Mouse (Mus musculus) common myeloid progenitor, adult 5-6 weeks (primary cell): ENCODE results near the gene Olfr1377. TPM values are rescaled to one million over a fixed set of nuclear protein-coding genes. Genes with fewer than 3 reads are reported as not detected.
A peak's percentile ranks its signal among the peaks of the same experiment; 100 is the strongest.
"Not testable (repeated sequence)": the region's sequence is repeated elsewhere in the genome, so short reads cannot be mapped to it uniquely, and the experiment has no call there.

Experiments
- ATAC-seq: replicated peaks from 2 replicates; pipeline ENCODE4 v1.8.0; 2016; ENCODE audit warnings: low read depth, mild to moderate bottlenecking, moderate TSS enrichment, inconsistent platforms; ENCODE audit not compliant: poor library complexity, severe bottlenecking
- total RNA-seq: library from RNA; stranded (forward); fragments of 200-1000, 187-1606 nt; gene quantifications from 2 replicates; pipeline ENCODE4 v1.2.3, GENCODE M21; 2017

The Olfr1377 gene
- total RNA-seq: not detected in 2 replicates

- ATAC-seq: no peak
These were observed at the start of gene Olfr1377 for GRCm38 (mm10) chr11:50981667-50982066. Gene Olfr1377 (plus strand): TSS chr11:50981967.

GRCm38 (mm10) chr11:50932040-50932439 is 49.7 kb upstream of the Olfr1377 start:
- no peak for ATAC-seq

- ATAC-seq: no peak
These were observed 43.3 kb upstream of the Olfr1377 start for GRCm38 (mm10) chr11:50938435-50938834.

GRCm38 (mm10) chr11:50939621-50940366 is 42.0 kb upstream of the Olfr1377 start:
- peak; percentile 88 for ATAC-seq

GRCm38 (mm10) chr11:50942386-50942785 is 39.4 kb upstream of the Olfr1377 start:
- ATAC-seq: no peak

GRCm38 (mm10) chr11:50943506-50943905 is 38.3 kb upstream of the Olfr1377 start, which contains the start of gene 4933414I15Rik:
Gene 4933414I15Rik (minus strand): TSS chr11:50943765.
- ATAC-seq: no peak

GRCm38 (mm10) chr11:50952290-50952689 is 29.5 kb upstream of the Olfr1377 start:
- ATAC-seq: no peak

- ATAC-seq: no peak
These were observed 28.1 kb upstream of the Olfr1377 start, which contains the start of gene Prop1 for GRCm38 (mm10) chr11:50953665-50954064. Gene Prop1 (minus strand): TSS chr11:50953765.

GRCm38 (mm10) chr11:50964886-50965285 is 16.9 kb upstream of the Olfr1377 start:
- 0 out of 2 replicates have a peak, but pooled peaks have one; percentile 18 for ATAC-seq

- no peak for ATAC-seq
These were observed 15.5 kb upstream of the Olfr1377 start, which contains the start of gene Olfr1378 for GRCm38 (mm10) chr11:50966230-50966629. Gene Olfr1378 (plus strand): TSS chr11:50966530.

GRCm38 (mm10) chr11:50977216-50977615 is 4.6 kb upstream of the Olfr1377 start:
- ATAC-seq: no peak

GRCm38 (mm10) chr11:51003296-51003695 is 21.5 kb downstream of the Olfr1377 start, which contains the start of gene Olfr51:
Gene Olfr51 (plus strand): TSS chr11:51003596.
- ATAC-seq: no peak

- ATAC-seq: no peak
These were observed 30.1 kb downstream of the Olfr1377 start for GRCm38 (mm10) chr11:51011821-51012220.

GRCm38 (mm10) chr11:51013936-51014335 is 32.2 kb downstream of the Olfr1377 start, which contains the start of gene Olfr54:
Gene Olfr54 (plus strand): TSS chr11:51014236.
- no peak for ATAC-seq

- ATAC-seq: no peak
These were observed 34.6 kb downstream of the Olfr1377 start for GRCm38 (mm10) chr11:51016341-51016740.

- not testable (repeated sequence) for ATAC-seq
These were observed 45.0 kb downstream of the Olfr1377 start for GRCm38 (mm10) chr11:51026811-51027210.

- ATAC-seq: not testable (repeated sequence)
These were observed 47.6 kb downstream of the Olfr1377 start for GRCm38 (mm10) chr11:51029381-51029780.

- ATAC-seq: no peak
These were observed 48.5 kb downstream of the Olfr1377 start for GRCm38 (mm10) chr11:51030225-51030624.

- peak; percentile 56; the same call in 1 of the 2 replicates for ATAC-seq
These were observed 51.1 kb downstream of the Olfr1377 start for GRCm38 (mm10) chr11:51032851-51033250.

- not testable (repeated sequence) for ATAC-seq
These were observed 52.4 kb downstream of the Olfr1377 start for GRCm38 (mm10) chr11:51034141-51034540.

- ATAC-seq: no peak
These were observed 54.2 kb downstream of the Olfr1377 start for GRCm38 (mm10) chr11:51035951-51036350.
